Mouse (Mus musculus) T-cell, adult 2 months (primary cell): ENCODE measurements around the gene Kcnk2.
"Not testable (repeated sequence)": the region's sequence is repeated elsewhere in the genome, so short reads cannot be mapped to it uniquely, and the experiment has no call there.

ENCODE experiments used
- DNase-seq: peaks from one replicate; pipeline ENCODE4 v3.0.0; 2022; ENCODE audit warnings: low spot score

The Kcnk2 gene

GRCm38 (mm10) chr1:189343301-189344251 lies 58.5 kb downstream of the Kcnk2 start:
- DNase-seq, result no peak

GRCm38 (mm10) chr1:189342416-189343104 lies 59.5 kb downstream of the Kcnk2 start:
- no peak for DNase-seq

GRCm38 (mm10) chr1:189341381-189341917 lies 60.6 kb downstream of the Kcnk2 start:
- no peak for DNase-seq

- DNase-seq, result no peak
Measured at GRCm38 (mm10) chr1:189315896-189316295, 86.2 kb downstream of the Kcnk2 start.

- DNase-seq, result no peak
Measured at GRCm38 (mm10) chr1:189314495-189314894, 87.6 kb downstream of the Kcnk2 start.

GRCm38 (mm10) chr1:189313750-189314149 lies 88.3 kb downstream of the Kcnk2 start:
- no peak for DNase-seq

GRCm38 (mm10) chr1:189310145-189310544 lies 91.9 kb downstream of the Kcnk2 start:
- no peak for DNase-seq

- DNase-seq, result no peak
Measured at GRCm38 (mm10) chr1:189304988-189305522, 97.0 kb downstream of the Kcnk2 start.

GRCm38 (mm10) chr1:189303001-189303400 lies 99.1 kb downstream of the Kcnk2 start:
- no peak for DNase-seq

- no peak for DNase-seq
Measured at GRCm38 (mm10) chr1:189293679-189294406, 108.2 kb downstream of the Kcnk2 start.

GRCm38 (mm10) chr1:189290885-189291284 lies 111.2 kb downstream of the Kcnk2 start:
- no peak for DNase-seq

GRCm38 (mm10) chr1:189288948-189289347 lies 113.1 kb downstream of the Kcnk2 start:
- no peak for DNase-seq

GRCm38 (mm10) chr1:189272281-189272680 lies 129.8 kb downstream of the Kcnk2 start:
- DNase-seq, result no peak

GRCm38 (mm10) chr1:189253631-189254030 lies 148.4 kb downstream of the Kcnk2 start:
- no peak for DNase-seq

- no peak for DNase-seq
Measured at GRCm38 (mm10) chr1:189253207-189253606, 148.9 kb downstream of the Kcnk2 start.

- DNase-seq, result not testable (repeated sequence)
Measured at GRCm38 (mm10) chr1:189243206-189243605, 158.9 kb downstream of the Kcnk2 start.

- DNase-seq, result no peak
Measured at GRCm38 (mm10) chr1:189235261-189235660, 166.8 kb downstream of the Kcnk2 start.

- no peak for DNase-seq
Measured at GRCm38 (mm10) chr1:189232829-189233228, 169.2 kb downstream of the Kcnk2 start.

GRCm38 (mm10) chr1:189228222-189229084 lies 173.6 kb downstream of the Kcnk2 start:
- no peak for DNase-seq

GRCm38 (mm10) chr1:189227479-189227878 lies 174.6 kb downstream of the Kcnk2 start:
- no peak for DNase-seq

GRCm38 (mm10) chr1:189219051-189219450 lies 183.0 kb downstream of the Kcnk2 start:
- no peak for DNase-seq
